Comparison of ENCODE assay signal across 17 mouse cellular contexts in genomic region chr13:43241750-43242149, GRCm38 (mm10).
DNase-seq lines count a peak whose midpoint lies in the region; ATAC-seq and TF ChIP-seq lines count a peak whose summit lies in the region.
"Had no signal": no experiment of that assay in that cellular context is flagged by ENCODE, and none has a peak within 500 bp of the region (broad histone marks: within the 10 kb centered on the region; RNA-seq: fewer than 3 reads in every experiment).

No protein-coding gene starts in this region.

- 75% methylated on average over 2 of the region's 2 CpGs for WGBS in forebrain, embryonic 14.5 days
- 66% methylated on average over 2 of the region's 2 CpGs for WGBS in forebrain, embryonic 16.5 days
- WGBS in hindbrain, embryonic 13.5 days = 88% methylated on average over 2 of the region's 2 CpGs
- WGBS in hindbrain, embryonic 10.5 days = 83% methylated on average over 2 of the region's 2 CpGs
- WGBS in neural tube, embryonic 13.5 days = 83% methylated on average over 2 of the region's 2 CpGs
- 67% methylated on average over 2 of the region's 2 CpGs for WGBS in liver, postnatal 0 days (ENCODE audit: insufficient replicate concordance)

- H3K27me3 ChIP-seq in forebrain, embryonic 14.5 days (replicated peaks; ENCODE audit: control insufficient read depth, insufficient read depth, low read length) = no peaks in the 10 kb centered on the region
- H3K27me3 ChIP-seq in forebrain, embryonic 16.5 days (replicated peaks; ENCODE audit: control insufficient read depth, insufficient read depth, low read length) = no peaks in the 10 kb centered on the region
- H3K27me3 ChIP-seq in hindbrain, embryonic 13.5 days = no peaks in the 10 kb centered on the region
- H3K27me3 ChIP-seq in hindbrain, embryonic 10.5 days (ENCODE audit: insufficient read depth, poor library complexity, severe bottlenecking) = no peaks in the 10 kb centered on the region
- no peaks in the 10 kb centered on the region for H3K27me3 ChIP-seq in neural tube, embryonic 13.5 days
- H3K27me3 ChIP-seq in liver, postnatal 0 days (ENCODE audit: insufficient read depth, low read length) = no peaks in the 10 kb centered on the region
- H3K27me3 ChIP-seq: embryonic facial prominence, embryonic 12.5 days; midbrain, embryonic 13.5 days had no signal

- H3K4me2 ChIP-seq in forebrain, embryonic 14.5 days (ENCODE audit: low read length) = no peak overlapping the region
- no peak overlapping the region for H3K4me2 ChIP-seq in forebrain, embryonic 16.5 days (ENCODE audit: low read length)
- no peak overlapping the region for H3K4me2 ChIP-seq in hindbrain, embryonic 13.5 days
- H3K4me2 ChIP-seq in neural tube, embryonic 13.5 days = no peak overlapping the region
- H3K4me2 ChIP-seq in liver, postnatal 0 days (ENCODE audit: low read depth, low read length) = no peak overlapping the region
- H3K4me2 ChIP-seq: embryonic facial prominence, embryonic 12.5 days; midbrain, embryonic 13.5 days had no signal

- TF ChIP-seq CTCF in liver, postnatal 0 days (IDR thresholded peaks at IDR 0.05; ENCODE audit: low read depth) = 0 out of 2 replicates have a peak, but pooled peaks have one; percentile 3

- DNase-seq in forebrain, embryonic 14.5 days (ENCODE audit: low spot score) = no peak
- DNase-seq in hindbrain, embryonic 10.5 days (ENCODE audit: low spot score) = no peak
- no peak for DNase-seq in neural tube, embryonic 10.5 days (ENCODE audit: extremely low spot score, low spot score)
- no peak for DNase-seq in liver, postnatal 0 days
- no peak for DNase-seq in thymus, postnatal 25 days
- DNase-seq: cerebellum, adult 11-12 months; gastrocnemius, postnatal 14 days; kidney, adult 9 months; lung, postnatal 14 days; right cerebral cortex, postnatal 25 days; thymus, postnatal 36 days had no signal

- TF ChIP-seq EP300 in liver, postnatal 0 days (IDR thresholded peaks at IDR 0.05; ENCODE audit: low read depth) = no peak

- no peaks in the 10 kb centered on the region for H3K36me3 ChIP-seq in forebrain, embryonic 14.5 days (ENCODE audit: control insufficient read depth, insufficient read depth, low read length)
- no peaks in the 10 kb centered on the region for H3K36me3 ChIP-seq in forebrain, embryonic 16.5 days (ENCODE audit: control insufficient read depth, insufficient read depth)
- peaks cover 10% of the 10 kb centered on the region; the same call in 1 of the 2 replicates for H3K36me3 ChIP-seq in hindbrain, embryonic 13.5 days
- no peaks in the 10 kb centered on the region for H3K36me3 ChIP-seq in hindbrain, embryonic 10.5 days
- H3K36me3 ChIP-seq in neural tube, embryonic 13.5 days = 0 out of 2 replicates have a peak, but pooled peaks cover 3% of the 10 kb centered on the region
- no peaks in the 10 kb centered on the region for H3K36me3 ChIP-seq in liver, postnatal 0 days (replicated peaks; ENCODE audit: insufficient read depth, low read length)
- H3K36me3 ChIP-seq: embryonic facial prominence, embryonic 12.5 days; midbrain, embryonic 13.5 days had no signal

- H3K4me1 ChIP-seq in forebrain, embryonic 14.5 days (ENCODE audit: control insufficient read depth, insufficient read depth, low read length) = peaks cover 12% of the 10 kb centered on the region
- H3K4me1 ChIP-seq in forebrain, embryonic 16.5 days (replicated peaks; ENCODE audit: control insufficient read depth, insufficient read depth, low read length) = peaks cover 22% of the 10 kb centered on the region
- peaks cover 20% of the 10 kb centered on the region for H3K4me1 ChIP-seq in hindbrain, embryonic 13.5 days (replicated peaks)
- H3K4me1 ChIP-seq in hindbrain, embryonic 10.5 days (replicated peaks) = peaks cover 19% of the 10 kb centered on the region; the same call in 1 of the 2 replicates
- H3K4me1 ChIP-seq in neural tube, embryonic 13.5 days (replicated peaks) = peaks cover 19% of the 10 kb centered on the region
- peaks cover 62% of the 10 kb centered on the region for H3K4me1 ChIP-seq in liver, postnatal 0 days (ENCODE audit: insufficient read depth)

- H3K27ac ChIP-seq in forebrain, embryonic 14.5 days (ENCODE audit: low read depth, low read length) = peak overlapping the region; percentile 55; the same call in 1 of the 2 replicates
- no peak overlapping the region; the same call in 1 of the 2 replicates for H3K27ac ChIP-seq in forebrain, embryonic 16.5 days (ENCODE audit: low read length)
- H3K27ac ChIP-seq in hindbrain, embryonic 13.5 days = peak overlapping the region; percentile 66; the same call in 1 of the 2 replicates
- no peak overlapping the region for H3K27ac ChIP-seq in hindbrain, embryonic 10.5 days
- H3K27ac ChIP-seq in neural tube, embryonic 13.5 days (replicated peaks) = peak overlapping the region; percentile 57; the same call in 1 of the 2 replicates
- H3K27ac ChIP-seq in liver, postnatal 0 days (ENCODE audit: low read depth) = no peak overlapping the region
- H3K27ac ChIP-seq: embryonic facial prominence, embryonic 12.5 days had no signal

- no peak overlapping the region for H3K9ac ChIP-seq in forebrain, embryonic 14.5 days (ENCODE audit: low read length)
- no peak overlapping the region for H3K9ac ChIP-seq in forebrain, embryonic 16.5 days (replicated peaks; ENCODE audit: low read depth, low read length)
- H3K9ac ChIP-seq in hindbrain, embryonic 13.5 days = no peak overlapping the region
- H3K9ac ChIP-seq in neural tube, embryonic 13.5 days = no peak overlapping the region
- no peak overlapping the region for H3K9ac ChIP-seq in liver, postnatal 0 days (replicated peaks)
- H3K9ac ChIP-seq: embryonic facial prominence, embryonic 12.5 days; midbrain, embryonic 13.5 days had no signal

- no peak overlapping the region for H3K4me3 ChIP-seq in forebrain, embryonic 14.5 days (ENCODE audit: low read depth, low read length)
- no peak overlapping the region for H3K4me3 ChIP-seq in forebrain, embryonic 16.5 days (replicated peaks; ENCODE audit: low read length)
- H3K4me3 ChIP-seq in hindbrain, embryonic 13.5 days = no peak overlapping the region
- no peak overlapping the region for H3K4me3 ChIP-seq in hindbrain, embryonic 10.5 days
- no peak overlapping the region for H3K4me3 ChIP-seq in neural tube, embryonic 13.5 days
- H3K4me3 ChIP-seq in liver, postnatal 0 days (ENCODE audit: low read depth, low read length) = no peak overlapping the region
- H3K4me3 ChIP-seq: embryonic facial prominence, embryonic 12.5 days; midbrain, embryonic 13.5 days had no signal

- no peak for ATAC-seq in forebrain, embryonic 14.5 days
- no peak for ATAC-seq in forebrain, embryonic 16.5 days
- no peak for ATAC-seq in hindbrain, embryonic 13.5 days (ENCODE audit: low FRiP score)
- no peak for ATAC-seq in neural tube, embryonic 13.5 days (ENCODE audit: low read depth)
- no peak for ATAC-seq in liver, postnatal 0 days
- ATAC-seq: CD4-positive, CD25-positive, alpha-beta regulatory T cell, adult 4 months had no signal

- H3K9me3 ChIP-seq in forebrain, embryonic 14.5 days (replicated peaks; ENCODE audit: control insufficient read depth, low read length) = no peaks in the 10 kb centered on the region
- no peaks in the 10 kb centered on the region for H3K9me3 ChIP-seq in forebrain, embryonic 16.5 days (ENCODE audit: control insufficient read depth, low read length)
- H3K9me3 ChIP-seq in hindbrain, embryonic 13.5 days = no peaks in the 10 kb centered on the region
- H3K9me3 ChIP-seq in hindbrain, embryonic 10.5 days = no peaks in the 10 kb centered on the region
- no peaks in the 10 kb centered on the region for H3K9me3 ChIP-seq in neural tube, embryonic 13.5 days
- H3K9me3 ChIP-seq in liver, postnatal 0 days (ENCODE audit: low read length) = no peaks in the 10 kb centered on the region
- H3K9me3 ChIP-seq: embryonic facial prominence, embryonic 12.5 days; midbrain, embryonic 13.5 days had no signal

Comparison
In these comparisons a context has a peak if more than half of its experiments do, and no peak if none do; other contexts are left out.
1. H3K27ac ChIP-seq: peak in forebrain, embryonic 14.5 days (single experiment), hindbrain, embryonic 13.5 days (single experiment) and neural tube, embryonic 13.5 days (single experiment); none in forebrain, embryonic 16.5 days (single experiment), hindbrain, embryonic 10.5 days (single experiment) and liver, postnatal 0 days (single experiment).